ENCODE assay signal across 22 mouse cellular contexts in genomic region chr1:147273324-147273723, GRCm38 (mm10).
"Had no signal": no experiment of that assay in that cellular context is flagged by ENCODE, and none has a peak within 500 bp of the region (broad histone marks: within the 10 kb centered on the region; RNA-seq: fewer than 3 reads in every experiment).

No protein-coding gene starts in this region.

- H3K4me1 ChIP-seq: limb, embryonic 12.5 days; limb, embryonic 15.5 days; megakaryocyte, embryonic 14.5 days; midbrain, embryonic 10.5 days; midbrain, embryonic 13.5 days; neural tube, embryonic 13.5 days had no signal

- H3K4me3 ChIP-seq: layer of hippocampus, adult 2 months; limb, embryonic 12.5 days; limb, embryonic 15.5 days; megakaryocyte, embryonic 14.5 days; midbrain, embryonic 10.5 days; midbrain, embryonic 13.5 days; myocyte; neural tube, embryonic 13.5 days had no signal

- H3K4me2 ChIP-seq: limb, embryonic 12.5 days; limb, embryonic 15.5 days; liver, embryonic 11.5 days; lung, embryonic 14.5 days; midbrain, embryonic 13.5 days; neural tube, embryonic 13.5 days had no signal

- DNase-seq: kidney, adult 9 months; kidney, postnatal 14 days; layer of hippocampus, adult 9-11 months; liver, postnatal 0 days; lung, embryonic 14.5 days; retina, postnatal 1 day; right cerebral cortex, postnatal 25 days; thymus, adult 18-20 months; thymus, postnatal 36 days had no signal

- H3K27me3 ChIP-seq: limb, embryonic 12.5 days; limb, embryonic 15.5 days; megakaryocyte, embryonic 14.5 days; midbrain, embryonic 13.5 days; neural tube, embryonic 13.5 days had no signal

- H3K36me3 ChIP-seq: limb, embryonic 12.5 days; limb, embryonic 15.5 days; midbrain, embryonic 10.5 days; midbrain, embryonic 13.5 days; neural tube, embryonic 13.5 days had no signal

- ATAC-seq: liver, postnatal 0 days; lung, postnatal 0 days; midbrain, embryonic 13.5 days; midbrain, embryonic 16.5 days had no signal

- H3K9me3 ChIP-seq: limb, embryonic 12.5 days; limb, embryonic 15.5 days; megakaryocyte, embryonic 14.5 days; midbrain, embryonic 10.5 days; midbrain, embryonic 13.5 days; neural tube, embryonic 13.5 days had no signal

- H3K27ac ChIP-seq: layer of hippocampus, adult 2 months; limb, embryonic 12.5 days; limb, embryonic 15.5 days; liver, embryonic 14.5 days; macrophage; midbrain, embryonic 10.5 days; midbrain, embryonic 13.5 days; neural tube, embryonic 13.5 days had no signal

- H3K9ac ChIP-seq: limb, embryonic 12.5 days; limb, embryonic 15.5 days; liver, embryonic 14.5 days; liver, postnatal 0 days; lung, embryonic 14.5 days; midbrain, embryonic 13.5 days; neural tube, embryonic 13.5 days had no signal
